Mouse (Mus musculus) ovary, adult 18-20 months (tissue): ENCODE measurements around the gene Gsto2.

Experiments used
- DNase-seq: peaks from one replicate; pipeline ENCODE4 v3.0.0; 2022; ENCODE audit warnings: low spot score, mixed read lengths

The Gsto2 gene

GRCm38 (mm10) chr19:47919966-47920375, 54.6 kb downstream of the Gsto2 start:
- no peak for DNase-seq

- no peak for DNase-seq
Measured at GRCm38 (mm10) chr19:47925819-47926218, 60.5 kb downstream of the Gsto2 start.

GRCm38 (mm10) chr19:47927032-47927431, 61.7 kb downstream of the Gsto2 start:
- no peak for DNase-seq

- no peak for DNase-seq
Measured at GRCm38 (mm10) chr19:47929043-47929442, 63.7 kb downstream of the Gsto2 start.

GRCm38 (mm10) chr19:47931982-47932638, 66.8 kb downstream of the Gsto2 start:
- DNase-seq: no peak

GRCm38 (mm10) chr19:47934146-47934545, 68.8 kb downstream of the Gsto2 start:
- no peak for DNase-seq

- DNase-seq: no peak
Measured at GRCm38 (mm10) chr19:47934636-47935238, 69.4 kb downstream of the Gsto2 start.

- no peak for DNase-seq
Measured at GRCm38 (mm10) chr19:47935530-47935929, 70.2 kb downstream of the Gsto2 start.
